Mouse (Mus musculus) A20 (cell line): Measurements from ENCODE around the gene Lima1.
"Not testable (repeated sequence)": the region's sequence is repeated elsewhere in the genome, so short reads cannot be mapped to it uniquely, and the experiment has no call there.

Experiments
- DNase-seq: peaks from one replicate; pipeline ENCODE4 v3.0.0-alpha.2; 2011; ENCODE audit warnings: low read depth, low spot score

The Lima1 gene

GRCm38 (mm10) chr15:99875334-99875869, at the start of gene Lima1:
Gene Lima1, minus strand, starts transcription at chr15:99875456.
- peak; percentile 92 for DNase-seq

GRCm38 (mm10) chr15:99919601-99920158, 44.4 kb upstream of the Lima1 start:
- DNase-seq = no peak

GRCm38 (mm10) chr15:99917264-99917663, 42.0 kb upstream of the Lima1 start:
- DNase-seq = no peak

GRCm38 (mm10) chr15:99914613-99915012, 39.4 kb upstream of the Lima1 start:
- DNase-seq = no peak

- no peak for DNase-seq
Observed at GRCm38 (mm10) chr15:99911785-99912184, 36.5 kb upstream of the Lima1 start.

- peak; percentile 37 for DNase-seq
Observed at GRCm38 (mm10) chr15:99909339-99909996, 34.2 kb upstream of the Lima1 start.

- no peak for DNase-seq
Observed at GRCm38 (mm10) chr15:99907514-99907913, 32.3 kb upstream of the Lima1 start.

GRCm38 (mm10) chr15:99907041-99907440, 31.8 kb upstream of the Lima1 start:
- DNase-seq = no peak

GRCm38 (mm10) chr15:99904841-99905240, 29.6 kb upstream of the Lima1 start:
- DNase-seq = no peak

- peak; percentile 74 for DNase-seq
Observed at GRCm38 (mm10) chr15:99904333-99904732, 29.1 kb upstream of the Lima1 start.

- DNase-seq = no peak
Observed at GRCm38 (mm10) chr15:99903227-99903626, 28.0 kb upstream of the Lima1 start.

GRCm38 (mm10) chr15:99902786-99903185, 27.5 kb upstream of the Lima1 start:
- no peak for DNase-seq

- no peak for DNase-seq
Observed at GRCm38 (mm10) chr15:99896621-99897020, 21.4 kb upstream of the Lima1 start.

GRCm38 (mm10) chr15:99891355-99891754, 16.1 kb upstream of the Lima1 start:
- peak; percentile 32 for DNase-seq

GRCm38 (mm10) chr15:99890412-99891236, 15.4 kb upstream of the Lima1 start:
- peak; percentile 82 for DNase-seq

- DNase-seq = no peak
Observed at GRCm38 (mm10) chr15:99889275-99889874, 14.1 kb upstream of the Lima1 start.

- DNase-seq = not testable (repeated sequence)
Observed at GRCm38 (mm10) chr15:99887130-99887529, 11.9 kb upstream of the Lima1 start.

- no peak for DNase-seq
Observed at GRCm38 (mm10) chr15:99884038-99884437, 8.8 kb upstream of the Lima1 start.

- no peak for DNase-seq
Observed at GRCm38 (mm10) chr15:99878541-99878940, 3.3 kb upstream of the Lima1 start.

- DNase-seq = no peak
Observed at GRCm38 (mm10) chr15:99874612-99875333, 483 bp downstream of the Lima1 start.

- no peak for DNase-seq
Observed at GRCm38 (mm10) chr15:99872543-99872942, 2.7 kb downstream of the Lima1 start.
